Mouse (Mus musculus): ENCODE measurements at regions not wholly inside any gene's neighbourhood (a gene's known extent, or its start where the extent isn't known, plus 50 kb on each side); places are given as distances from the start of the nearest gene placed in this dataset.

DNA sequence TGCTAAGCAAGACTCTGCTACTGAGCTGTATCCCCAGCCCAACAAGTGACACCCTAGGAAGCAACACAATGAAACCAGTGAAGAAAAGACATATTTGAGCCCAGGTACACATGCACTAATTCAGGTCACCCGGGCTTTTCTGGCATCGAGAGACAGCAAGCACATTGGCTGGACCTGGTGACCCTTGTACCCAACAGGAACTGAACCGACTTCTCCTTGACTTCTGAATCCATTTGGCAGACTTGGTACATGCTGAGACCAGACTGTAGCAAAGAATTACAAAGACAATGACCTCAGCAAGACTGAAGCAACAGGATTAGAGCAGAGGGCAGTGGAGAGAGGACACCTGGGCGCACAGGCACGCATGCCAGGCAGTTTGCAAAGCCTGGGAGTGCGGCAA is 79.1 kb downstream of the Sema4f start:
- no peaks in the 10 kb centered on the region for H3K36me3 ChIP-seq
- no peak overlapping the region for H3K27ac ChIP-seq
- H3K4me3 ChIP-seq (replicated peaks): no peak overlapping the region
- H3K4me2 ChIP-seq: no peak overlapping the region
- H3K9ac ChIP-seq (replicated peaks): no peak overlapping the region
- 81% methylated on average over 6 of the region's 6 CpGs for WGBS
- H3K4me1 ChIP-seq (replicated peaks): peaks cover 22% of the 10 kb centered on the region
- no peak for ATAC-seq (ENCODE audit: insufficient number of reproducible peaks, insufficient read depth, low FRiP score, low TSS enrichment, low read depth)
- H3K9me3 ChIP-seq: no peaks in the 10 kb centered on the region
- H3K27me3 ChIP-seq: no peaks in the 10 kb centered on the region

DNA sequence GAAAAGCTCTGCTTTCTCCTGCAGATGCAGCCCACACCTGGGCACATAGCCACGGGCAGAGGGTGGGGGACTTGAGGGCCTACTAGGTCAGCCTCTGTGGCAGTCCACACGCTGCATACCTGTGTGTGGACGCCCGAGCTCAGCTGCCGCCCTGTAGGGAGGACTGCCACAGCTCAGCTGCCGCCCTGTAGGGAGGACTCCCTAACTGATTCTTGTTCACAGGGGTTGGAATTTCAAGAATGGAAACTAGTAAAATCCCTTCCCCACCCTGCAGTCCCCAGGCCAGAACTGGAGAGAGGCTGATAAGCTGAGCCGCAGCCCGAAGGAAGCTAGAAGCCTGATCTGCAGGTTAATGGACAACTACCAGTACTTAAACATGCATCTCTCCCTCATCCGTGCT is 82.0 kb upstream of the Hk2 start:
- H3K36me3 ChIP-seq: no peaks in the 10 kb centered on the region
- H3K4me2 ChIP-seq: no peak overlapping the region
- ATAC-seq (ENCODE audit: insufficient number of reproducible peaks, insufficient read depth, low FRiP score, low TSS enrichment, low read depth): peak; percentile 68; the same call in 1 of the 2 replicates
- no peaks in the 10 kb centered on the region for H3K4me1 ChIP-seq (replicated peaks)
- no peaks in the 10 kb centered on the region for H3K27me3 ChIP-seq
- no peak overlapping the region for H3K9ac ChIP-seq (replicated peaks)
- H3K27ac ChIP-seq: no peak overlapping the region
- no peak overlapping the region for H3K4me3 ChIP-seq (replicated peaks)
- no peaks in the 10 kb centered on the region for H3K9me3 ChIP-seq
- 83% methylated on average over 9 of the region's 9 CpGs for WGBS

DNA sequence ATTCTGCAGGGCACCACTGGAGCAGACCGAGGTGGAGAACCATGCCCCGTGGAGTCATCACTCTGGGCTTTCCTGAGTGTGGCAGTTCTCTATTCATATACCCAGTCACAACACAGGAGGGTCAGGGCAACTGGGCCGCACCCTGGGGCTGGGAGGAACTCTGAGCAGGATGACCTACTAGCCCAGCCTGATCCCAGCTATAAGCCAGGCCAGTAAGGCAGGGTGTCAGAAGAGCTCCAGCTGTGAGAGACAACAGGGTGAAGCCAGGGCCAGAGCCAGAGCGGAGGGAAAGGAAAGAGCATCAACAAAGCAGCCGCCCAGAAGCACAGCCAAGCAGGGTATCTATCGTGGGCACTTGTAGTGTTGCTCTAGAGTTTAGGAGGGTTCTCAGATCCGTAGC is 81.1 kb upstream of the Hk2 start:
- Histone ChIP-seq H3K27ac (no peak overlapping the region), H3K9ac (replicated peaks) (no peak overlapping the region), H3K27me3 (no peaks in the 10 kb centered on the region), H3K4me3 (replicated peaks) (no peak overlapping the region), H3K9me3 (no peaks in the 10 kb centered on the region), H3K4me2 (no peak overlapping the region), H3K4me1 (replicated peaks) (no peaks in the 10 kb centered on the region), H3K36me3 (no peaks in the 10 kb centered on the region)
- WGBS: 85% methylated on average over 7 of the region's 7 CpGs
- no peak for ATAC-seq (ENCODE audit: insufficient number of reproducible peaks, insufficient read depth, low FRiP score, low TSS enrichment, low read depth)

DNA sequence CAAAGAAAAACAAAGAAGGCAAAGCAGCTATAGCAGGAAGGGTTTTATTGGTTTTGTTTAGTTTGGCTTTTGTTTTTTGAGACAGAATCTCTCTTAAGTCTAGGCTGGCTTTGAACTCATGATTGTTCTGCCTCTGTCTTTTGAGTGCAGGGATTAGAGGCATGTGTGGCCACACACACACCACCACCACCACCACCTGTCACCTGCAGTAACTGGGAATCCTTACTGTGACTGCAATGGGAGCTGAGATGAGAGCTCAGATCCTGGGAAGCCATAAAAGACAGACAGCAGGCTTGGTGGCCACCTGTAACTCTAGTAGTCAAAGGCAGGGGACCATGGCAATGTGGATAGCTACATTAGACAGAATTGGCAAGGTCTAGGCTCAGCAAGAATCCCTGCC is 80.5 kb upstream of the Hk2 start:
- Histone ChIP-seq H3K4me2 (no peak overlapping the region), H3K4me3 (replicated peaks) (no peak overlapping the region)
- no peak for ATAC-seq (ENCODE audit: insufficient number of reproducible peaks, insufficient read depth, low FRiP score, low TSS enrichment, low read depth)

DNA sequence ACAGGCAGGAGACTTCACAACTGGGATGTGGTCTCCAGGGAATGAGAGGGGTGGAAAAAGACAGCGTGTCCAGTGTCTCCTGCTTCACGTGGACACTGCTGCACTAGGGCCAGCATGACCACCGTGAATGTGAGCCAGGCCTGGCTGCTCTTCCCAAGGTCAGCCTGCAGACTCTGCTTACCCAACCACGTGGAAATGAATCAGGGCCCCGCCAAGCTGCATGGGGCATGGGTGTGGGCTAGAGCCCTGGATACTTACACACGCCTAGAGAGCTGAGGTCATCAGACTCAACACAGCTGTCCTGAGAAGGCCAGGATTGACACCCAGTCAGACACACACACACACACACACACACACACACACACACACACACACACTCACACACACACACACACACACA is 80.1 kb upstream of the Hk2 start:
- Histone ChIP-seq H3K4me3 (replicated peaks) (no peak overlapping the region), H3K27me3 (no peaks in the 10 kb centered on the region), H3K36me3 (no peaks in the 10 kb centered on the region), H3K9me3 (no peaks in the 10 kb centered on the region), H3K4me2 (no peak overlapping the region), H3K9ac (replicated peaks) (no peak overlapping the region), H3K27ac (no peak overlapping the region), H3K4me1 (replicated peaks) (no peaks in the 10 kb centered on the region)
- ATAC-seq (ENCODE audit: insufficient number of reproducible peaks, insufficient read depth, low FRiP score, low TSS enrichment, low read depth): no peak
- WGBS: 73% methylated on average over 6 of the region's 6 CpGs

More for the DNA sequence above, 80.5 kb upstream of the Hk2 start:
- no peaks in the 10 kb centered on the region for H3K4me1 ChIP-seq (replicated peaks)
- H3K36me3 ChIP-seq: no peaks in the 10 kb centered on the region
- no peak overlapping the region for H3K27ac ChIP-seq
- H3K27me3 ChIP-seq: no peaks in the 10 kb centered on the region
- no peak overlapping the region for H3K9ac ChIP-seq (replicated peaks)
- no peaks in the 10 kb centered on the region for H3K9me3 ChIP-seq

DNA sequence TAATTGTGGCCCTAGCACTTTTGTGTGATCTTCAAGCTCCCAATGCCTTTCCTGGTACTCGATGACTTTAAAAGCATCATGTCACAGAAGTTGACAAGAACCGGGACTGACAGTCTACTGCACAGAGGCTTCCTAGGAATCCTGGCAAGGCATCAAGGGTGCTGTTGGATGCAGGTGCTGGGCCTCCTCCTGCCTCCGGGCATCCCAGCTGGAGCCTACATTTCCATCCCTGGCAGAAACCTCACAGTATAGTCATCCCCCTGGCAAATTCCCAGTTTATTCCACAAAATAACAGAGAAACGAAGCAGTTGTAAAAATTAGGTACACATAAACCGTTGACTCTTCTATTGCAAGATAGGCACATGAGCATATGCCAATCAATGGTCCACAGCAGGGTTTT is 78.8 kb upstream of the Hk2 start:
- 80% methylated on average over 5 of the region's 5 CpGs for WGBS
- Histone ChIP-seq H3K4me3 (replicated peaks) (no peak overlapping the region), H3K36me3 (no peaks in the 10 kb centered on the region), H3K9ac (replicated peaks) (no peak overlapping the region), H3K9me3 (peaks cover 5% of the 10 kb centered on the region; the same call in 1 of the 2 replicates), H3K27ac (no peak overlapping the region), H3K4me1 (replicated peaks) (no peaks in the 10 kb centered on the region), H3K4me2 (no peak overlapping the region), H3K27me3 (no peaks in the 10 kb centered on the region)
- no peak for ATAC-seq (ENCODE audit: insufficient number of reproducible peaks, insufficient read depth, low FRiP score, low TSS enrichment, low read depth)

DNA sequence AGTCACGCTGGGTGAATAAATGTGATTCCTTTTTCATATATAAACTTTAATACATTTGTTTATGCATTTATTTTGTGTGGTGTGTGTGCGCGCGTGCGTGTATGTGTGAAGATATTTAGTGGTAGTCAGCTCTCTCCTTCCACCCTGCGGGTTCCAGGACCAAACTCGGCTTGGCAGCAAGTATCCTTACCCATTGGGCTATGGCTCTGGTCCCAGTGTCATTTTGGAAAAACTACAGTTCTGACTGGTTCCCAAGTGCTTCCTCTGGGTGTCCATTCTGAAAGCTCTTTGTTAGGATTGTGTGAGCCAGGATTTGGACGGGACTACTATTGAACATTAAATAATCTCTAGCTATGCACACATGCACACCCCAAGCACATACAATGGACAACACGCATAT is 76.3 kb upstream of the Hk2 start:
- Histone ChIP-seq H3K27ac (no peak overlapping the region), H3K9me3 (peaks cover 8% of the 10 kb centered on the region; the same call in 1 of the 2 replicates), H3K9ac (replicated peaks) (no peak overlapping the region), H3K36me3 (no peaks in the 10 kb centered on the region), H3K4me1 (replicated peaks) (no peaks in the 10 kb centered on the region), H3K4me2 (no peak overlapping the region), H3K27me3 (no peaks in the 10 kb centered on the region), H3K4me3 (replicated peaks) (no peak overlapping the region)
- 96% methylated on average over 9 of the region's 9 CpGs for WGBS
- ATAC-seq (ENCODE audit: insufficient number of reproducible peaks, insufficient read depth, low FRiP score, low TSS enrichment, low read depth): no peak

DNA sequence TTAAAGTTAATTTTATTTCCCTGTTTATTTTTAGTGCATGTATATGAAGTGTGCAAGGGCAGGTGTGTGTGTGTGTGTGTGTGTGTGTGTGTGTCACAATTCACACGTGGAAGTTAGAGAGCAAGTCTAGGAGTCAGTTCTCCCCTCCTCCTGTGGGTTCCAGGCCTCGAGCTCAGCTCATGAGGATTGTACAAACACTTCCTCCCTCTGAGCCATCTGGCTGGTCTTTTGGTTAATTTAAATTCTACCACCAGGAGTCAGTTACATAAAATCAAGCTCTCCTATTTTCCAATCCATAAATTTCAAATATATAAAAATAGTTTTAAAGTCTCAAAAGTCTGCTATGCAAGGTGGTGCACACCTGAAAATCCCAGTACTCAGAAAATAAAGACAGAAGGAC is 73.3 kb upstream of the Hk2 start:
- Histone ChIP-seq H3K9me3 (peaks cover 8% of the 10 kb centered on the region; the same call in 1 of the 2 replicates), H3K4me3 (replicated peaks) (no peak overlapping the region), H3K4me2 (no peak overlapping the region), H3K9ac (replicated peaks) (no peak overlapping the region), H3K4me1 (replicated peaks) (no peaks in the 10 kb centered on the region), H3K36me3 (no peaks in the 10 kb centered on the region), H3K27ac (no peak overlapping the region), H3K27me3 (no peaks in the 10 kb centered on the region)
- ATAC-seq (ENCODE audit: insufficient number of reproducible peaks, insufficient read depth, low FRiP score, low TSS enrichment, low read depth): no peak
- 66% methylated on average over 2 of the region's 2 CpGs for WGBS

DNA sequence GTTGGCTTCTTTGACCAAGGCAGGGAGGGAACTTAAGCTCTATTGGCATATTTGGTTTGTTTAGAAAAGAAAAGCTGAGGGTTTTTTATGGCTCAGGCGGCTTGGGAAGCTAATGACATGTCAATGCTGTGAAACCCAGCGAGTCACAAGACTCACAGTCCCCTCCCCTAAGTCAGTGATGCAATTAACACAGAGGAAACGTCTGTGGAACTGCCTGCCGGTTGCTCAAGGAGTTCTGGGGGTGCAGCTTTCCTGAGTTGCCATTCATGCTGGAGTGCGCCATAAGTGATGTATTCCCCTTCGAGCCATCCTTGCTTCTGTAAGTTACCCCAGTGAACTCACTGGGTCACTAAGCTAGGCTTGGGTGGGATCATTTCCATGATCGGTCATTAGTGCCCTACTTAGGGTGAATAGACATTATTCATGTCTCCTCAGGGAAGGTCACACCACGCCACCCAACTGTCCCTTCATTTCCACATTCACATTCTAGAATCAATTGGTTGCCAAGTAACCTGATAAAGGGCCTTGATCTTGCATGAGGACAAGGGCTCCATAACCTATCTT is 72.4 kb upstream of the Hk2 start:
- Histone ChIP-seq H3K4me1 (replicated peaks) (no peaks in the 10 kb centered on the region), H3K27me3 (no peaks in the 10 kb centered on the region), H3K9me3 (peaks cover 8% of the 10 kb centered on the region; the same call in 1 of the 2 replicates), H3K4me3 (replicated peaks) (no peak overlapping the region), H3K27ac (no peak overlapping the region), H3K4me2 (no peak overlapping the region), H3K9ac (replicated peaks) (no peak overlapping the region), H3K36me3 (no peaks in the 10 kb centered on the region)
- no peak for ATAC-seq (ENCODE audit: insufficient number of reproducible peaks, insufficient read depth, low FRiP score, low TSS enrichment, low read depth)
- WGBS: 71% methylated on average over 8 of the region's 8 CpGs

DNA sequence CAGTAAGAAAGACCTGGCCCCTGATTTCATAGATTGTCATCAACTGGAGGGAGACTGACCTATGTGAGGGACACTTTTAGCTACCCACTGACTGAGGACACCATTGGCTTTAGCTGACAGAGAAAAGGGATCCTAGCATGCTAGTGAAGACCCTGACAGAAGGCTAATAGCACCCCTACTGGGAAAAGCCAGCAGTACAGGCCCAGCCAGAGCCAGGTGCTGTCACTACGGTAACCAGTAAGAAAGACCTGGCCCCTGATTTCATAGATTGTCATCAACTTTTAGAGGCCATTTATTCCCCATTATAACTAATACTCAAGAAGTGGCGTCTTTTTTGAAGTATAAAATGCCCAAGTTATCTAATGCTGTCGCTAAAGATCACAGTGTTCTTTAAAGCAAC is 70.2 kb upstream of the Hk2 start:
- no peak overlapping the region for H3K4me2 ChIP-seq
- no peaks in the 10 kb centered on the region for H3K4me1 ChIP-seq (replicated peaks)
- WGBS: 55% methylated on average over 3 of the region's 3 CpGs
- H3K27me3 ChIP-seq: no peaks in the 10 kb centered on the region
- H3K9ac ChIP-seq (replicated peaks): no peak overlapping the region
- H3K36me3 ChIP-seq: no peaks in the 10 kb centered on the region
- no peak overlapping the region for H3K4me3 ChIP-seq (replicated peaks)
- H3K9me3 ChIP-seq: peaks cover 8% of the 10 kb centered on the region; the same call in 1 of the 2 replicates
- H3K27ac ChIP-seq: no peak overlapping the region
- no peak for ATAC-seq (ENCODE audit: insufficient number of reproducible peaks, insufficient read depth, low FRiP score, low TSS enrichment, low read depth)

DNA sequence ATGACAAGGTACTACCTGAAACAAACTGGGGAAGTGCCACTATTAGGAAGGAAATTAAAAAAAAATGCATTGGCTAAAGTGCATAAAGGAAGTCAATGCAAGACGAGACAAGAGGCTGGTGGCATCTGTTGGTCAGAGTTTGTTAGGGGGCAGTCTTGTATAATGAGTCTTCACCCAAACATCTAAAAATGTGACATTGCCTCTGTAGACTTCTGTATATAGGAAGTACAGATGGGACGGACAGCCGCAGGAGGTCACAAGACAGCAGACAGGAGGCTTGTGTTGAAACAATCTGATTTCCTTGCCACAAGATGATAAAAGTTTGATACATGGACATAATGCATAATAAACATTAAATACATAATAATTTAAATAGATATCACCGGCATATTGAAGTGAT is 69.6 kb upstream of the Hk2 start:
- H3K36me3 ChIP-seq: no peaks in the 10 kb centered on the region
- H3K4me3 ChIP-seq (replicated peaks): no peak overlapping the region
- WGBS: 84% methylated on average over 4 of the region's 4 CpGs
- no peaks in the 10 kb centered on the region for H3K4me1 ChIP-seq (replicated peaks)
- H3K27ac ChIP-seq: no peak overlapping the region
- ATAC-seq (ENCODE audit: insufficient number of reproducible peaks, insufficient read depth, low FRiP score, low TSS enrichment, low read depth): no peak
- H3K27me3 ChIP-seq: no peaks in the 10 kb centered on the region
- peaks cover 8% of the 10 kb centered on the region; the same call in 1 of the 2 replicates for H3K9me3 ChIP-seq
- H3K4me2 ChIP-seq: no peak overlapping the region
- H3K9ac ChIP-seq (replicated peaks): no peak overlapping the region

DNA sequence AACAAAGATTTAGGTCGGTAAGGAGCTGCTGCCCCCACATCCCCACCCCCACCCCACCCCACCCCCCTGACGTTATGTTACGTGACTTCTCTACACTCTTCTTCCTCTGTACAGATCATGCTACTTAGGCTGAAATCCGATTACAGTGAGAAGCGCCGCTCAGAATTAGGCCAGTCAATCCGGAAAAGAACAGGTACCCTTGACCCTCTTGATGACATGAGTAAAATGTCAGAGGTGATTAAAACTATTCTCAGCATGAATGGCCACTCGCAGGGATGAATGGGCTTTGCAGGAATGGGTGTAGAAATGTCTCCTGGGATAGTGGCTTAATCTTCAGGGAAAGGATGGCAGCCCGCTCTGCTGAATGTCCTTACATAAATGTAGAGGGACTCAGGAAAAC is 63.0 kb upstream of the Hk2 start:
- Histone ChIP-seq H3K4me3 (replicated peaks) (no peak overlapping the region), H3K36me3 (no peaks in the 10 kb centered on the region), H3K9ac (replicated peaks) (no peak overlapping the region), H3K4me2 (no peak overlapping the region), H3K4me1 (replicated peaks) (no peaks in the 10 kb centered on the region), H3K27me3 (no peaks in the 10 kb centered on the region), H3K27ac (no peak overlapping the region), H3K9me3 (no peaks in the 10 kb centered on the region)
- ATAC-seq (ENCODE audit: insufficient number of reproducible peaks, insufficient read depth, low FRiP score, low TSS enrichment, low read depth): no peak
- WGBS: 73% methylated on average over 9 of the region's 9 CpGs

Data from limb, embryonic 12.5 days (tissue).